Mouse (Mus musculus): ENCODE data around the gene Anxa4. TPM values are rescaled to one million over a fixed set of nuclear protein-coding genes. Genes with fewer than 3 reads are reported as not detected.

Gene Anxa4
- polyA plus RNA-seq, 1 experiment from 2014 or later: 4.6 TPM

- Histone ChIP-seq H3K4me1 (ENCODE audit: control insufficient read depth, insufficient read depth, low read length) (no peaks in the 10 kb centered on the region), H3K36me3 (ENCODE audit: control insufficient read depth, insufficient read depth, low read length) (no peaks in the 10 kb centered on the region), H3K9me3 (replicated peaks; ENCODE audit: control insufficient read depth, low read length, poor library complexity, severe bottlenecking) (no peaks in the 10 kb centered on the region), H3K27me3 (ENCODE audit: control insufficient read depth, insufficient read depth, low read depth, low read length) (no peaks in the 10 kb centered on the region), H3K9ac (ENCODE audit: low read depth, low read length) (no peak overlapping the region), H3K4me2 (ENCODE audit: low read length) (no peak overlapping the region), H3K27ac (ENCODE audit: low read length) (no peak overlapping the region), H3K4me3 (ENCODE audit: low read depth, low read length) (no peak overlapping the region)
- 93% methylated on average over 4 of the region's 4 CpGs for WGBS
- no peak for ATAC-seq
Measured at GRCm38 (mm10) chr6:86750961-86751360, 42.4 kb downstream of the Anxa4 start.

GRCm38 (mm10) chr6:86749817-86750216 is 43.6 kb downstream of the Anxa4 start:
- 71% methylated on average over 4 of the region's 4 CpGs for WGBS

GRCm38 (mm10) chr6:86747171-86747570 is 46.2 kb downstream of the Anxa4 start:
- no peak for ATAC-seq
- H3K27me3 ChIP-seq (ENCODE audit: control insufficient read depth, insufficient read depth, low read depth, low read length): no peaks in the 10 kb centered on the region
- no peak overlapping the region for H3K27ac ChIP-seq (ENCODE audit: low read length)
- no peaks in the 10 kb centered on the region for H3K4me1 ChIP-seq (ENCODE audit: control insufficient read depth, insufficient read depth, low read length)
- no peak overlapping the region for H3K4me3 ChIP-seq (ENCODE audit: low read depth, low read length)
- H3K36me3 ChIP-seq (ENCODE audit: control insufficient read depth, insufficient read depth, low read length): no peaks in the 10 kb centered on the region
- no peaks in the 10 kb centered on the region for H3K9me3 ChIP-seq (replicated peaks; ENCODE audit: control insufficient read depth, low read length, poor library complexity, severe bottlenecking)
- H3K4me2 ChIP-seq (ENCODE audit: low read length): no peak overlapping the region
- H3K9ac ChIP-seq (ENCODE audit: low read depth, low read length): no peak overlapping the region

More at GRCm38 (mm10) chr6:86749817-86750216, 43.6 kb downstream of the Anxa4 start:
- H3K4me2 ChIP-seq (ENCODE audit: low read length): no peak overlapping the region
- no peaks in the 10 kb centered on the region for H3K36me3 ChIP-seq (ENCODE audit: control insufficient read depth, insufficient read depth, low read length)
- ATAC-seq: no peak
- H3K9me3 ChIP-seq (replicated peaks; ENCODE audit: control insufficient read depth, low read length, poor library complexity, severe bottlenecking): no peaks in the 10 kb centered on the region
- H3K4me1 ChIP-seq (ENCODE audit: control insufficient read depth, insufficient read depth, low read length): no peaks in the 10 kb centered on the region
- H3K27me3 ChIP-seq (ENCODE audit: control insufficient read depth, insufficient read depth, low read depth, low read length): no peaks in the 10 kb centered on the region
- H3K4me3 ChIP-seq (ENCODE audit: low read depth, low read length): no peak overlapping the region
- no peak overlapping the region for H3K27ac ChIP-seq (ENCODE audit: low read length)
- H3K9ac ChIP-seq (ENCODE audit: low read depth, low read length): no peak overlapping the region

- Histone ChIP-seq H3K27me3 (ENCODE audit: control insufficient read depth, insufficient read depth, low read depth, low read length) (no peaks in the 10 kb centered on the region), H3K4me2 (ENCODE audit: low read length) (no peak overlapping the region), H3K4me1 (ENCODE audit: control insufficient read depth, insufficient read depth, low read length) (no peaks in the 10 kb centered on the region), H3K27ac (ENCODE audit: low read length) (no peak overlapping the region), H3K9ac (ENCODE audit: low read depth, low read length) (no peak overlapping the region), H3K9me3 (replicated peaks; ENCODE audit: control insufficient read depth, low read length, poor library complexity, severe bottlenecking) (no peaks in the 10 kb centered on the region), H3K36me3 (ENCODE audit: control insufficient read depth, insufficient read depth, low read length) (no peaks in the 10 kb centered on the region), H3K4me3 (ENCODE audit: low read depth, low read length) (no peak overlapping the region)
- 40% methylated on average over 3 of the region's 3 CpGs for WGBS
- ATAC-seq: no peak
Measured at GRCm38 (mm10) chr6:86740652-86741051, 52.7 kb downstream of the Anxa4 start.

- no peaks in the 10 kb centered on the region for H3K36me3 ChIP-seq (ENCODE audit: control insufficient read depth, insufficient read depth, low read length)
- H3K4me2 ChIP-seq (ENCODE audit: low read length): no peak overlapping the region
- no peak for ATAC-seq
- H3K4me1 ChIP-seq (ENCODE audit: control insufficient read depth, insufficient read depth, low read length): peaks cover 7% of the 10 kb centered on the region
- H3K4me3 ChIP-seq (ENCODE audit: low read depth, low read length): no peak overlapping the region
- WGBS: 78% methylated on average over 6 of the region's 6 CpGs
- no peaks in the 10 kb centered on the region for H3K27me3 ChIP-seq (ENCODE audit: control insufficient read depth, insufficient read depth, low read depth, low read length)
- H3K9ac ChIP-seq (ENCODE audit: low read depth, low read length): no peak overlapping the region
- no peaks in the 10 kb centered on the region for H3K9me3 ChIP-seq (replicated peaks; ENCODE audit: control insufficient read depth, low read length, poor library complexity, severe bottlenecking)
- no peak overlapping the region for H3K27ac ChIP-seq (ENCODE audit: low read length)
Measured at GRCm38 (mm10) chr6:86736830-86737229, 56.6 kb downstream of the Anxa4 start.

GRCm38 (mm10) chr6:86736313-86736712 is 57.1 kb downstream of the Anxa4 start:
- WGBS: 90% methylated on average over 4 of the region's 4 CpGs
- H3K27me3 ChIP-seq (ENCODE audit: control insufficient read depth, insufficient read depth, low read depth, low read length): no peaks in the 10 kb centered on the region

GRCm38 (mm10) chr6:86733183-86733876 is 60.1 kb downstream of the Anxa4 start, which contains the start of gene Gmcl1:
Gene Gmcl1, minus strand, starts transcription at chr6:86733383.
- peak within 1 kb of the TSS; percentile 91 for H3K27ac ChIP-seq (ENCODE audit: low read length)
- H3K9ac ChIP-seq (ENCODE audit: low read depth, low read length): peak within 1 kb of the TSS; percentile 94
- H3K27me3 ChIP-seq (ENCODE audit: control insufficient read depth, insufficient read depth, low read depth, low read length): no peaks in the 10 kb centered on the region
- peaks cover 25% of the 10 kb centered on the region for H3K4me1 ChIP-seq (ENCODE audit: control insufficient read depth, insufficient read depth, low read length)
- H3K4me2 ChIP-seq (ENCODE audit: low read length): peak within 1 kb of the TSS; percentile 68
- peak; percentile 94 for ATAC-seq
- WGBS: under 1% methylated on average over 51 of the region's 59 CpGs
- no peaks in the 10 kb centered on the region for H3K36me3 ChIP-seq (ENCODE audit: control insufficient read depth, insufficient read depth, low read length)
- no peaks in the 10 kb centered on the region for H3K9me3 ChIP-seq (replicated peaks; ENCODE audit: control insufficient read depth, low read length, poor library complexity, severe bottlenecking)
- H3K4me3 ChIP-seq (ENCODE audit: low read depth, low read length): peak within 1 kb of the TSS; percentile 93

More at GRCm38 (mm10) chr6:86736313-86736712, 57.1 kb downstream of the Anxa4 start:
- Histone ChIP-seq H3K4me1 (ENCODE audit: control insufficient read depth, insufficient read depth, low read length) (peaks cover 10% of the 10 kb centered on the region), H3K4me3 (ENCODE audit: low read depth, low read length) (no peak overlapping the region), H3K4me2 (ENCODE audit: low read length) (no peak overlapping the region), H3K9me3 (replicated peaks; ENCODE audit: control insufficient read depth, low read length, poor library complexity, severe bottlenecking) (no peaks in the 10 kb centered on the region), H3K36me3 (ENCODE audit: control insufficient read depth, insufficient read depth, low read length) (no peaks in the 10 kb centered on the region), H3K9ac (ENCODE audit: low read depth, low read length) (no peak overlapping the region), H3K27ac (ENCODE audit: low read length) (no peak overlapping the region)
- ATAC-seq: no peak

- H3K4me3 ChIP-seq (ENCODE audit: low read depth, low read length): peak overlapping the region; percentile 93
- H3K4me1 ChIP-seq (ENCODE audit: control insufficient read depth, insufficient read depth, low read length): peaks cover 25% of the 10 kb centered on the region
- H3K36me3 ChIP-seq (ENCODE audit: control insufficient read depth, insufficient read depth, low read length): no peaks in the 10 kb centered on the region
- H3K27ac ChIP-seq (ENCODE audit: low read length): peak overlapping the region; percentile 91
- H3K9ac ChIP-seq (ENCODE audit: low read depth, low read length): peak overlapping the region; percentile 94
- peak; percentile 67 for ATAC-seq
- no peaks in the 10 kb centered on the region for H3K9me3 ChIP-seq (replicated peaks; ENCODE audit: control insufficient read depth, low read length, poor library complexity, severe bottlenecking)
- WGBS: under 1% methylated on average over 59 of the region's 62 CpGs
- H3K4me2 ChIP-seq (ENCODE audit: low read length): peak overlapping the region; percentile 54
- no peaks in the 10 kb centered on the region for H3K27me3 ChIP-seq (ENCODE audit: control insufficient read depth, insufficient read depth, low read depth, low read length)
Measured at GRCm38 (mm10) chr6:86732276-86733173, 60.9 kb downstream of the Anxa4 start.

- Histone ChIP-seq H3K4me2 (ENCODE audit: low read length) (no peak overlapping the region), H3K36me3 (ENCODE audit: control insufficient read depth, insufficient read depth, low read length) (0 out of 2 replicates have a peak, but pooled peaks cover 2% of the 10 kb centered on the region), H3K27ac (ENCODE audit: low read length) (no peak overlapping the region), H3K4me3 (ENCODE audit: low read depth, low read length) (no peak overlapping the region), H3K4me1 (ENCODE audit: control insufficient read depth, insufficient read depth, low read length) (peaks cover 18% of the 10 kb centered on the region), H3K27me3 (ENCODE audit: control insufficient read depth, insufficient read depth, low read depth, low read length) (no peaks in the 10 kb centered on the region), H3K9me3 (replicated peaks; ENCODE audit: control insufficient read depth, low read length, poor library complexity, severe bottlenecking) (no peaks in the 10 kb centered on the region), H3K9ac (ENCODE audit: low read depth, low read length) (no peak overlapping the region)
- no peak for ATAC-seq
- 95% methylated on average over 5 of the region's 5 CpGs for WGBS
Measured at GRCm38 (mm10) chr6:86728711-86729110, 64.7 kb downstream of the Anxa4 start.

All from midbrain, embryonic 16.5 days (tissue).